Mouse (Mus musculus): Measurements from ENCODE around the gene Parvb. TPM values are rescaled to one million over a fixed set of nuclear protein-coding genes. Genes with fewer than 3 reads are reported as not detected.

Gene Parvb
- total and polyA plus RNA-seq, 2 experiments from 2014 or later: 4.3 to 9.4 TPM

GRCm38 (mm10) chr15:84270463-84270862, 38.6 kb downstream of the Parvb start:
- Histone ChIP-seq H3K27me3 (ENCODE audit: insufficient read depth, low read length) (no peaks in the 10 kb centered on the region), H3K9ac (no peak overlapping the region), H3K9me3 (ENCODE audit: low read length) (no peaks in the 10 kb centered on the region), H3K4me1 (ENCODE audit: insufficient read depth) (no peaks in the 10 kb centered on the region), H3K27ac (ENCODE audit: low read depth, low read length) (no peak overlapping the region), H3K36me3 (ENCODE audit: insufficient read depth) (no peaks in the 10 kb centered on the region), H3K4me2 (ENCODE audit: low read depth) (no peak overlapping the region), H3K4me3 (ENCODE audit: low read depth, low read length) (no peak overlapping the region)
- ATAC-seq (no peak), DNase-seq (no peak)
- no peak for TF ChIP-seq CTCF (IDR thresholded peaks at IDR 0.05; ENCODE audit: low read depth)
- WGBS: 88% methylated on average over 6 of the region's 6 CpGs

GRCm38 (mm10) chr15:84276066-84276465, 44.2 kb downstream of the Parvb start:
- H3K9ac ChIP-seq: no peak overlapping the region
- no peak overlapping the region for H3K27ac ChIP-seq (ENCODE audit: low read depth, low read length)
- 82% methylated on average over 4 of the region's 4 CpGs for WGBS
- no peak for TF ChIP-seq CTCF (IDR thresholded peaks at IDR 0.05; ENCODE audit: low read depth)
- no peak for ATAC-seq
- no peak overlapping the region for H3K4me3 ChIP-seq (ENCODE audit: low read depth, low read length)
- no peaks in the 10 kb centered on the region for H3K4me1 ChIP-seq (ENCODE audit: insufficient read depth)
- no peaks in the 10 kb centered on the region for H3K36me3 ChIP-seq (ENCODE audit: insufficient read depth)
- no peak overlapping the region for H3K4me2 ChIP-seq (ENCODE audit: low read depth)
- H3K27me3 ChIP-seq (ENCODE audit: insufficient read depth, low read length): no peaks in the 10 kb centered on the region
- no peak for DNase-seq
- H3K9me3 ChIP-seq (ENCODE audit: low read length): no peaks in the 10 kb centered on the region

DNA sequence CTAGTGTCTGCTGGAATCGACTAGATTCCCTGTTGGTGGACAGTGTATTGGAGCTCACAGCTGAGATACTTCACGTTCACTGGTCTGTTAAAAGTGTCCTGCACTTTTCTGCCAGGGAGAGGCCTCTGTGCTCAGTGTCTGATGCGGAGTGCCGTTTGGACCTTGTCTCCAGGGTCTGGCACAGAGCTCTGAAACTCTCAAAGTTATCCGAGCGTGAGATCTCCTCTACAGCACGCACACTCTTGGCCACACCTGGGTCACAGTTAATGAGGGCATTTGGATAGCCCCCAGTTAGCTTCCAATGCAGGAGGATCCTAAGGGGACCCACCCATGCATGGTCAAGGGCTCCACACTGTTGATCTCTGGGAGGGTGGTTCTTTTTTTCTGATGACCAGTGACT, 46.2 kb downstream of the Parvb start:
- DNase-seq (no peak), ATAC-seq (no peak)
- Histone ChIP-seq H3K9me3 (ENCODE audit: low read length) (no peaks in the 10 kb centered on the region), H3K27ac (ENCODE audit: low read depth, low read length) (no peak overlapping the region), H3K9ac (no peak overlapping the region), H3K4me2 (ENCODE audit: low read depth) (no peak overlapping the region), H3K36me3 (ENCODE audit: insufficient read depth) (no peaks in the 10 kb centered on the region), H3K27me3 (ENCODE audit: insufficient read depth, low read length) (no peaks in the 10 kb centered on the region), H3K4me3 (ENCODE audit: low read depth, low read length) (no peak overlapping the region), H3K4me1 (ENCODE audit: insufficient read depth) (no peaks in the 10 kb centered on the region)
- TF ChIP-seq CTCF (IDR thresholded peaks at IDR 0.05; ENCODE audit: low read depth): no peak
- WGBS: 75% methylated on average over 7 of the region's 7 CpGs

GRCm38 (mm10) chr15:84278656-84279055, 46.8 kb downstream of the Parvb start:
- DNase-seq: no peak
- no peaks in the 10 kb centered on the region for H3K27me3 ChIP-seq (ENCODE audit: insufficient read depth, low read length)
- no peak overlapping the region for H3K27ac ChIP-seq (ENCODE audit: low read depth, low read length)
- H3K9me3 ChIP-seq (ENCODE audit: low read length): no peaks in the 10 kb centered on the region
- H3K4me3 ChIP-seq (ENCODE audit: low read depth, low read length): no peak overlapping the region
- H3K4me1 ChIP-seq (ENCODE audit: insufficient read depth): no peaks in the 10 kb centered on the region
- H3K9ac ChIP-seq: no peak overlapping the region
- no peak overlapping the region for H3K4me2 ChIP-seq (ENCODE audit: low read depth)
- no peak for ATAC-seq
- no peaks in the 10 kb centered on the region for H3K36me3 ChIP-seq (ENCODE audit: insufficient read depth)
- WGBS: 75% methylated on average over 7 of the region's 7 CpGs
- TF ChIP-seq CTCF (IDR thresholded peaks at IDR 0.05; ENCODE audit: low read depth): no peak

DNA sequence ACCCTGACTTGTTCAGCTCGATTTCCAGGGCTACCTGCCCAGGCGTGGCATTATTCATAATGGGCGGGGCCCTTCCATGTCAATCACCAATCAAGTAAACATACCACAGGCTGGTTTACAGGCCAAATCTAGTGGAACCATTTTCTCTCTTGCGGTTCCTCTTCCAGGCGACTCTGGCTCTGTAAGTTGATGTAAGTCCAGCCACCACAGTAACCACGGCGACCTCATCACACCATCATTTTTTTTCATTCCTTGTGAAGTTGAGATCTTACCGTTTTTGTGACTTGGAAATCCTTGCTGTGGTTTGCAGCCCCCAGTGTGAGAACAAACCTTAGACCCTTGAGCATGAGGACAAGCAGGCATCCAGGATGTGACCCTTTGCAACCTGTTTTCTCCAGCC, 48.5 kb downstream of the Parvb start:
- Histone ChIP-seq H3K9me3 (ENCODE audit: low read length) (no peaks in the 10 kb centered on the region), H3K4me1 (ENCODE audit: insufficient read depth) (no peaks in the 10 kb centered on the region), H3K9ac (no peak overlapping the region), H3K4me3 (ENCODE audit: low read depth, low read length) (no peak overlapping the region), H3K4me2 (ENCODE audit: low read depth) (no peak overlapping the region), H3K27ac (ENCODE audit: low read depth, low read length) (no peak overlapping the region), H3K27me3 (ENCODE audit: insufficient read depth, low read length) (no peaks in the 10 kb centered on the region), H3K36me3 (ENCODE audit: insufficient read depth) (no peaks in the 10 kb centered on the region)
- ATAC-seq (no peak), DNase-seq (no peak)
- no peak for TF ChIP-seq CTCF (IDR thresholded peaks at IDR 0.05; ENCODE audit: low read depth)
- WGBS: 80% methylated on average over 8 of the region's 8 CpGs

GRCm38 (mm10) chr15:84280712-84281347, 49.0 kb downstream of the Parvb start:
- Histone ChIP-seq H3K36me3 (ENCODE audit: insufficient read depth) (no peaks in the 10 kb centered on the region), H3K4me3 (ENCODE audit: low read depth, low read length) (no peak overlapping the region), H3K27me3 (ENCODE audit: insufficient read depth, low read length) (no peaks in the 10 kb centered on the region), H3K9ac (no peak overlapping the region), H3K4me1 (ENCODE audit: insufficient read depth) (no peaks in the 10 kb centered on the region), H3K9me3 (ENCODE audit: low read length) (no peaks in the 10 kb centered on the region), H3K4me2 (ENCODE audit: low read depth) (no peak overlapping the region), H3K27ac (ENCODE audit: low read depth, low read length) (no peak overlapping the region)
- DNase-seq (no peak), ATAC-seq (no peak)
- 87% methylated on average over 11 of the region's 11 CpGs for WGBS
- no peak for TF ChIP-seq CTCF (IDR thresholded peaks at IDR 0.05; ENCODE audit: low read depth)

GRCm38 (mm10) chr15:84282206-84283085, 50.6 kb downstream of the Parvb start:
- no peaks in the 10 kb centered on the region for H3K4me1 ChIP-seq (ENCODE audit: insufficient read depth)
- no peak overlapping the region for H3K27ac ChIP-seq (ENCODE audit: low read depth, low read length)
- ATAC-seq (no peak), DNase-seq (no peak)
- no peak overlapping the region for H3K4me3 ChIP-seq (ENCODE audit: low read depth, low read length)
- 79% methylated on average over 20 of the region's 20 CpGs for WGBS
- no peaks in the 10 kb centered on the region for H3K9me3 ChIP-seq (ENCODE audit: low read length)
- no peak overlapping the region for H3K9ac ChIP-seq
- no peak overlapping the region for H3K4me2 ChIP-seq (ENCODE audit: low read depth)
- H3K27me3 ChIP-seq (ENCODE audit: insufficient read depth, low read length): no peaks in the 10 kb centered on the region
- TF ChIP-seq CTCF (IDR thresholded peaks at IDR 0.05; ENCODE audit: low read depth): no peak
- H3K36me3 ChIP-seq (ENCODE audit: insufficient read depth): no peaks in the 10 kb centered on the region
